Mouse (Mus musculus) kidney, adult 2 months (tissue): Measurements from ENCODE around the gene Egflam.

Experiments
- CTCF ChIP-seq: fragments of 200-500 bp; conservative IDR thresholded peaks from 2 replicates; pipeline ENCODE4 v1.5.1; 2011; ENCODE audit warnings: low read depth, mild to moderate bottlenecking, control low read depth, low read length, moderate library complexity, mixed read lengths; ENCODE audit not compliant: insufficient read depth, insufficient read length
- POLR2A ChIP-seq: fragments of 200-500 bp; IDR thresholded peaks from one replicate; pipeline ENCODE4 v1.6.1; 2011; ENCODE audit warnings: low read depth, low read length, control low read depth

DNA sequence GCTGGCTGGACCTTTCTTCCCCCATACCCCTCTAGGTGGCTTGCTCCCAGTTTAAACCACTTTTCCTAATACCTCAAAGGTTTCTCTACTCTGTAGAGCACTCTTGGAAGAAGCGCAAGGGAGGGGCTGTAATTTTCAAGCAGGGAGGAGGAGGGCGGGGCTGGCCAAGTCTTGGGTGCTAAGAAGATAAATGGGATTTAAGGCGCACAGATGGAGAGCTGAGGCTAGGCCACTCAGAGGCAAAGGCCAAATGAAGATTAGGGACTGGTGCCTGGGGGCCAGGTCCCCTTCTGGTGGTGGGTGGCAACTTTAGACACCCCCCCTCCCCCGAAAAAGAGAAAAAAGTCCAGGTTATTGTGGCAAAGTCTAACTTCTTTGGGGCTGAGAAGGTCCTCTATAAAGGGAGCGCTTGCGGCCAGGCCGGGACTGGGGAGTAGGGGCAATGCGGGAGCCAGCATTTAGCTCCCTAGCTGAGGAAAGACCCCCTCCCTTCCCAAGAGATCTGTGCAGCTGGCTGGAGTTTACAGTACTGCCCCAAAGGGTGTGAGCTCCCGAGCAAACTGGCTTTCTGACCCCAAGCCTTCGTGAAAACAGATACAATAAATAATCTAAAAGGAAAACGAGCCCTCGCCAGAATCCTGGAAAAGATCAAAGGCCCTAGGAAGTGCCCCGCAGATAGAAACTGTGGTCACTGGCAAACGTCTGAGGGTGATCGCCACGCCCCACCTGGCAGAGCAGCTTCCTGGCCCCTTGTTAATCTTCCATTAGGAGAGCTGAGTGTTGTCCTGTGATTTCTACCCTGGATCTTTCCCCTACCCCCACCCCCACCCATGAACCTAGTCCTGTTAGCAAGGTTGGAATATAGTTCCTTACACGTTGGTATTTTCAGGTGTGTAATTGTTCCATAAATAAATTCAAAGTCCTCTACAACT, 680 bp upstream of the Egflam start:
- TF ChIP-seq CTCF (no peak), POLR2A (no peak)
